Mouse (Mus musculus) kidney, adult 2 months (tissue): ENCODE data around the gene Aplnr.

ENCODE experiments used
- CTCF ChIP-seq: fragments of 200-500 bp; conservative IDR thresholded peaks from 2 replicates; pipeline ENCODE4 v1.5.1; 2011; ENCODE audit warnings: low read depth, mild to moderate bottlenecking, control low read depth, low read length, moderate library complexity, mixed read lengths; ENCODE audit not compliant: insufficient read depth, insufficient read length
- POLR2A ChIP-seq: fragments of 200-500 bp; IDR thresholded peaks from one replicate; pipeline ENCODE4 v1.6.1; 2011; ENCODE audit warnings: low read depth, low read length, control low read depth

GRCm38 (mm10) chr2:85131724-85132123 is 4.3 kb upstream of the Aplnr start:
- TF ChIP-seq POLR2A (no peak), CTCF (no peak)
